ENCODE assay signal across 8 mouse cellular contexts in the genomic region with DNA sequence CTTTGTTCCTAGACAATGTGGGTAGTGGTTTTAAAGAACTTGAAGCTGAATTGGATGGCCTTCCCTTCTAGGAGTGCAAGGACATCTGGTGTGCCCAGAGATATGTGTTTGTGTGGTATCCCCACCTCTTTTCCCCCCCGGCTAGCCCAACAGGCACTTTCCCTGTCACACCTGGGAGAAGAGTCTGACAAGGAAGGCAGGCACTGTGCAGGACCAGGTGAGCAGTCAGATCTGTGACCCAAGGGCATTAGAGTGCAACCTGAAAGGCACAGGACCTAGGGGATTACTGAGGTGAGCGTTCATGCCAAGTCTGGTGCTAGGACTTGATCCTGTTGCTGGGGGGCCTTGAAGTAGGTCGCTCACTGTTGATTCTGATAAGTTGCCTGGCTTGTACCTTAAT.
A peak's percentile ranks its signal among the peaks of the same experiment; 100 is the strongest.
DNase-seq lines count a peak whose midpoint lies in the region; ATAC-seq and TF ChIP-seq lines count a peak whose summit lies in the region.

No protein-coding gene starts in this region.

- no peak for TF ChIP-seq CTCF in embryonic fibroblast, embryonic 13.5 days (IDR thresholded peaks at IDR 0.05; ENCODE audit: borderline replicate concordance, insufficient read depth, low read length)

- DNase-seq in liver, embryonic 11.5 days (ENCODE audit: low spot score): no peak
- DNase-seq in cerebellum, adult 9-11 months: no peak
- no peak for DNase-seq in gastrocnemius, postnatal 36 days

- peaks cover 9% of the 10 kb centered on the region; the same call in 1 of the 2 replicates for H3K36me3 ChIP-seq in liver, embryonic 12.5 days
- H3K36me3 ChIP-seq in liver, embryonic 11.5 days (ENCODE audit: control insufficient read depth, insufficient read depth, low read length): no peaks in the 10 kb centered on the region
- H3K36me3 ChIP-seq in hindbrain, embryonic 15.5 days: no peaks in the 10 kb centered on the region
- H3K36me3 ChIP-seq in myocyte (ENCODE audit: control insufficient read depth, insufficient read depth): peaks cover 11% of the 10 kb centered on the region
- H3K36me3 ChIP-seq in forebrain, embryonic 15.5 days: no peaks in the 10 kb centered on the region

- WGBS in liver, embryonic 12.5 days (ENCODE audit: insufficient replicate concordance): 80% methylated on average over 3 of the region's 3 CpGs
- WGBS in liver, embryonic 11.5 days: 87% methylated on average over 3 of the region's 3 CpGs
- 84% methylated on average over 3 of the region's 3 CpGs for WGBS in hindbrain, embryonic 15.5 days
- 85% methylated on average over 3 of the region's 3 CpGs for WGBS in forebrain, embryonic 15.5 days

- H3K4me2 ChIP-seq in liver, embryonic 12.5 days: 0 out of 2 replicates have a peak overlapping the region, but pooled peaks have one; percentile 6
- no peak overlapping the region; the same call in 1 of the 2 replicates for H3K4me2 ChIP-seq in liver, embryonic 11.5 days
- H3K4me2 ChIP-seq in hindbrain, embryonic 15.5 days: peak overlapping the region; percentile 80
- peak overlapping the region; percentile 99 for H3K4me2 ChIP-seq in myocyte (ENCODE audit: low read depth)
- H3K4me2 ChIP-seq in forebrain, embryonic 15.5 days (replicated peaks): no peak overlapping the region

- intact Hi-C loops in gastrocnemius, postnatal 36 days (cut with DNase I): loop anchor here (5.0 kb wide), 1 partner anchor 36 kb away; no protein-coding TSS in a partner anchor

- H3K4me1 ChIP-seq in liver, embryonic 12.5 days: peaks cover 23% of the 10 kb centered on the region
- H3K4me1 ChIP-seq in liver, embryonic 11.5 days (replicated peaks; ENCODE audit: control insufficient read depth, insufficient read depth, low read length): peaks cover 14% of the 10 kb centered on the region
- H3K4me1 ChIP-seq in embryonic fibroblast, embryonic 13.5 days (ENCODE audit: control insufficient read depth, insufficient read depth, low read length): peaks cover 2% of the 10 kb centered on the region
- H3K4me1 ChIP-seq in hindbrain, embryonic 15.5 days (replicated peaks): peaks cover 41% of the 10 kb centered on the region
- peaks cover 38% of the 10 kb centered on the region for H3K4me1 ChIP-seq in forebrain, embryonic 15.5 days

- peaks cover 67% of the 10 kb centered on the region for H3K79me2 ChIP-seq in myocyte (ENCODE audit: control insufficient read depth, insufficient read depth)

- ATAC-seq in liver, embryonic 12.5 days: no peak
- ATAC-seq in liver, embryonic 11.5 days (replicated peaks; ENCODE audit: low FRiP score): no peak
- no peak for ATAC-seq in hindbrain, embryonic 15.5 days (ENCODE audit: low FRiP score, low read depth)
- ATAC-seq in forebrain, embryonic 15.5 days (replicated peaks): no peak

- no peaks in the 10 kb centered on the region for H3K27me3 ChIP-seq in liver, embryonic 12.5 days (replicated peaks)
- H3K27me3 ChIP-seq in liver, embryonic 11.5 days (replicated peaks; ENCODE audit: control insufficient read depth, insufficient read depth, low read length): no peaks in the 10 kb centered on the region
- no peaks in the 10 kb centered on the region for H3K27me3 ChIP-seq in hindbrain, embryonic 15.5 days
- H3K27me3 ChIP-seq in myocyte (ENCODE audit: control insufficient read depth, insufficient read depth, insufficient read length): no peaks in the 10 kb centered on the region
- H3K27me3 ChIP-seq in forebrain, embryonic 15.5 days: no peaks in the 10 kb centered on the region

- no peak overlapping the region for H3K4me3 ChIP-seq in liver, embryonic 12.5 days
- no peak overlapping the region for H3K4me3 ChIP-seq in liver, embryonic 11.5 days (ENCODE audit: low read depth, low read length)
- H3K4me3 ChIP-seq in embryonic fibroblast, embryonic 13.5 days (ENCODE audit: insufficient read depth, low read length): peak overlapping the region; percentile 90
- no peak overlapping the region for H3K4me3 ChIP-seq in hindbrain, embryonic 15.5 days
- H3K4me3 ChIP-seq in myocyte: peak overlapping the region; percentile 86
- no peak overlapping the region for H3K4me3 ChIP-seq in forebrain, embryonic 15.5 days

- no peaks in the 10 kb centered on the region for H3K9me3 ChIP-seq in liver, embryonic 12.5 days (replicated peaks)
- H3K9me3 ChIP-seq in liver, embryonic 11.5 days (ENCODE audit: control insufficient read depth, low read length): no peaks in the 10 kb centered on the region
- no peaks in the 10 kb centered on the region for H3K9me3 ChIP-seq in hindbrain, embryonic 15.5 days
- no peaks in the 10 kb centered on the region for H3K9me3 ChIP-seq in forebrain, embryonic 15.5 days

- H3K9ac ChIP-seq in liver, embryonic 12.5 days: no peak overlapping the region
- H3K9ac ChIP-seq in liver, embryonic 11.5 days (ENCODE audit: low read depth, low read length): no peak overlapping the region
- H3K9ac ChIP-seq in hindbrain, embryonic 15.5 days: no peak overlapping the region
- H3K9ac ChIP-seq in forebrain, embryonic 15.5 days (replicated peaks): no peak overlapping the region

- 0 out of 2 replicates have a peak, but pooled peaks have one; percentile 9 for TF ChIP-seq POLR2A in embryonic fibroblast, embryonic 13.5 days (IDR thresholded peaks at IDR 0.05; ENCODE audit: low read depth, low read length)
- TF ChIP-seq POLR2A in myocyte (IDR thresholded peaks at IDR 0.05; ENCODE audit: insufficient read length, low read depth): no peak

- peak overlapping the region; percentile 81 for H3ac ChIP-seq in myocyte (ENCODE audit: control insufficient read depth, insufficient read length)

- no peak overlapping the region for H3K27ac ChIP-seq in liver, embryonic 12.5 days
- no peak overlapping the region for H3K27ac ChIP-seq in liver, embryonic 11.5 days (ENCODE audit: low read depth, low read length)
- peak overlapping the region; percentile 94 for H3K27ac ChIP-seq in embryonic fibroblast, embryonic 13.5 days (ENCODE audit: insufficient read depth, low read length)
- no peak overlapping the region for H3K27ac ChIP-seq in hindbrain, embryonic 15.5 days (replicated peaks)
- H3K27ac ChIP-seq in forebrain, embryonic 15.5 days (replicated peaks): no peak overlapping the region

TF ChIP-seq in myocyte, 11 proteins besides CTCF, POLR2A, EP300 and RAD21:
- TF ChIP-seq POLR2AphosphoS2 (IDR thresholded peaks at IDR 0.05; ENCODE audit: insufficient read length, low read depth) (peak; percentile 47), MYOG (IDR thresholded peaks at IDR 0.05; ENCODE audit: control insufficient read depth in 1 of 3, insufficient read depth in 1 of 3, insufficient read length in 2 of 3, low read depth in 2 of 3) (no peak)

Comparison
In these comparisons a context has a peak if more than half of its experiments do, and no peak if none do; other contexts are left out.
1. H3K4me2 ChIP-seq: peak in liver, embryonic 12.5 days (single experiment), hindbrain, embryonic 15.5 days (single experiment) and myocyte (single experiment); none in liver, embryonic 11.5 days (single experiment) and forebrain, embryonic 15.5 days (single experiment).
2. H3K4me3 ChIP-seq: peak in embryonic fibroblast, embryonic 13.5 days (single experiment) and myocyte (single experiment); none in liver, embryonic 12.5 days (single experiment), liver, embryonic 11.5 days (single experiment), hindbrain, embryonic 15.5 days (single experiment) and forebrain, embryonic 15.5 days (single experiment).